Mouse (Mus musculus) right cerebral cortex, postnatal 14 days (tissue): ENCODE results near the gene Col6a6.
"Not testable (repeated sequence)": the region's sequence is repeated elsewhere in the genome, so short reads cannot be mapped to it uniquely, and the experiment has no call there.

ENCODE experiments used
- DNase-seq: peaks from one replicate; pipeline ENCODE4 v3.0.0; 2022

Gene Col6a6

DNA sequence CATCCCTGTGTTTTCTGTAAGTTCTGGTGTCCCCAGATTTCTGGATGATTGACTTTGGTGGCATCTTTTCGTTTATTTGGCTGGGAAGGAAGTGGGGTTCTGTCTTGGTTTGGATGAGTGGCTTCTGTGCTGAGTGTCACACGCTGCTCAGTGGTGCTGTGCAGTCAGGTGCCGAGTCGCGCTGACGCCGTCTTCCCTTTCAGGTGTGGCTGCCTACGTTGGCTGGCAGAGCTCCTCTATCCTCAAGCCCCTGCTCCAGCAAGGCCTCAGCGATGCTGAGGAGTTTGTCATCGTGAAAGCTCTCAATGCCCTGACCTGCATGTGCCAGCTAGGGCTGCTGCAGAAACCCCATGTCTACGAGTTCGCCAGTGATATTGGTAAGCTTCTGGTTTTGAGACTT is 169.7 kb downstream of the Col6a6 start:
- DNase-seq = no peak

DNA sequence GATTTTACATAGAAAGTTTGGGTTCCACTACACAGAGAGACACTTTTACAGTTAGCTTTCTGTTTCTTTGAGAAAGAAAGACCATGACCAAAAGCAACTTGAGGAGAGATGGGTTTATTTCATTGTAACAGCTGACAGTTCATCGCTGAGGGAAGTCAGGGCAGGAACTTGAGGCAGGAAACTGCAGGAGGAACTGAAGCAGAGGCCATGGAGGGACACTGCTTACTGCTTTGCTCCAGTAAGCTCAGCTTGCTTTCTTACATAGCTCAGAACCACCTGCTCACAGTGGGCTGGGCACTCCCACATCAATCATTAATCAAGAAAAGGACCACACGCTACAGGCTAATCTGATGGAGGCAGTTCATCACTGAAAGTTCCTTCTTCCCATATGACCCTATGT is 171.8 kb downstream of the Col6a6 start:
- no peak for DNase-seq

DNA sequence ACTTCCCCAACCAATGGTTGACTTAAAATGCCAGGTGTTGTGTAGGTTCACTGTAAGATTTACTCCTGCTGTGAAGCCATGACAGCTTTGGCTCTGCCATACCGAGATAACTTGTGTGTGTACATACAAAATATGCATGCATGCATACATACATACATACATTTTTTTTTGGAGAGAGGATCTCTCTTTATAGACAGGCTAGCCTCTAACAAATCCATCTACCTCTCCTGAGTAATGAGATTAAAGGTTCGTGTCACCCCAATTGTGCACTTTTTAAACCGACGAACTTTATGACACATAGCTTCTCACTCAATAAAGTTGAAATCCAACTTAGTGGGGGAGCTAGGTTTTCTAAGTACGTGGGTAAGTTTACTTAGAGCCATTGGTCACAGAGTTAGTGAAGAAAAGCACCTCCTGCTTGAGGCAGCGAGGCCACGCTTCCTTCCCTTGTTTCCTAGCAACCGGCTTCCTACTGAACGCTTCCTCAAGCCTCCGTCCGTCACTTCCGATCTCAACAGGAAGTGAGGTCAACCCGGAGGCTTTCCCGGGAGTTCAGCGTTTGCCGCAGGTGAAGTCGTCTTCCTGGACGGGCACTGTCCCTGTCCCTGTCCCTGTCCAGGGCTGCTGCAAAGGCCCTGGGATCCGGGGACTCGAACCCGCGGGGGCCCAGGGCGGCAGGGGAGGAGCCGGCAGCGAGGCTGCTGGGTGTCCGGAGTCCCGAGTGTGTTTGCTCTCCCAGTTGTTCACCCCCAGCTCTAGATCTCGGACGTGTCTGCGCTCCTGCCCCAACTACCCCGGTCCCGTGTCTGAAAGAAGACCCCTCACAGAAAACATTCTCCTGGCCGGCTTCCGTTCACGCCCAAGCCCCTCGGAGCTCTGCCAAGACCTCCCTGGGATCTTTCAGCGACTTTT is 185.2 kb downstream of the Col6a6 start, which contains the start of gene Pik3r4:
Gene Pik3r4, plus strand, starts transcription at position 519 of the 912 bp plus-strand sequence.
- DNase-seq = peak; percentile 69

DNA sequence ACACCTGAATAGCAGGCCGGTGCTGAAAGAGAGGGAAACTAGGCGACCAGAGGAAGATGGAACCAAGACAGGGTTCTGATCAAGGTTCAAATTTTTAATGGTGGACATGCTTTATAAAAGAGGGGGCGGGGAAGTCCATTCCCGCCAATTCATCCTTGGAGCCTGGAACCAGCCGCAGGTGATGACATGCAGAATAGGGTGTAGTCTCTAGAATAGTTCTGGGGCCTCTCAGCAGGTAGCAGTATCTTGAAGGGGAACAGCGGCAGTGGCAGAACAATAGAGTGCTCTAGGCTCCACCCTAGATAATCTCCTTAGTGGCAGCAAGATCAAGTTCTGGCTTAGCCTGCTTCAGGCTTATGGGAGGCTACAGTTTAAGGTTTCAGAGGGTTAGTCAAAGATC is 186.6 kb downstream of the Col6a6 start:
- DNase-seq = not testable (repeated sequence)
